Mouse (Mus musculus) stomach, postnatal 0 days (tissue): Measurements from ENCODE around the gene Lmbr1l.

Source experiments
- CTCF ChIP-seq: IDR thresholded peaks from 2 replicates; pipeline ENCODE4 v1.5.1; 2016; ENCODE audit warnings: antibody characterized with exemption, low read depth, mild to moderate bottlenecking, moderate library complexity
- EP300 ChIP-seq: optimal IDR thresholded peaks from 2 replicates; pipeline ENCODE3; 2016; ENCODE audit warnings: antibody characterized with exemption

DNA sequence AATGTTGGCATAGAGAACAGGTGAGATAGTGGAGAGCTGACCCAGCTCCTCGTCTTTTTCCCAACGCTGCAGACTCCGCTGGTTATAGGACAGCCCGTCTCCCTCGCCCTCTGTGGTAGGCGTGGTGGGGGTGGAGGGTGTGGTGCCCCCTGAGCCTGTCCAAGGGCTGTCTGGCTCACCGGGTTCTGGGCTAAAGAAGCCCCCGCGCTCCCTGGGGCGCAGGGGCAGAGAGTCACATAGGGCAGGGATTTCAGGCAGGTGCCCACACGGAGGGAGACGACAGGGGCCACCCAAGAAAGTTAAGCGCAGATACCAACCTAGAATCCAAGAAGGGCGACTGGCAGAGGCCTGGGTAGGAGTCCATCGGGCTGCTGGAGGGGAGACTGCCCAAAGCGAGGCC lies 63.8 kb downstream of the Lmbr1l start:
- TF ChIP-seq CTCF (no peak), EP300 (no peak)
